Mouse (Mus musculus) stomach, embryonic 15.5 days (tissue): Measurements from ENCODE around the gene Wscd2. TPM values are rescaled to one million over a fixed set of nuclear protein-coding genes. Genes with fewer than 3 reads are reported as not detected.

Experiments
- ATAC-seq: fragments of 200-750 bp; cut with Nextera tagmentation; 2 replicates; pipeline ENCODE4 v1.8.0; 2017; ENCODE audit warnings: low read depth, moderate number of reproducible peaks, moderate TSS enrichment; ENCODE audit not compliant: insufficient read depth, low FRiP score
- H3K27ac ChIP-seq: fragments of 300-500 bp; sonication (generic); 2 replicates; pipeline ENCODE4 v1.5.1; 2015; ENCODE audit warnings: mild to moderate bottlenecking, inconsistent platforms
- H3K27me3 ChIP-seq: fragments of 300-500 bp; sonication (generic); replicated peaks from 2 replicates; pipeline ENCODE4 v1.6.1; 2015; ENCODE audit warnings: inconsistent platforms
- H3K36me3 ChIP-seq: fragments of 300-500 bp; sonication (generic); 2 replicates; pipeline ENCODE4 v1.6.1; 2015; ENCODE audit warnings: inconsistent platforms
- H3K4me1 ChIP-seq: fragments of 300-500 bp; sonication (generic); 2 replicates; pipeline ENCODE4 v1.6.1; 2015; ENCODE audit warnings: inconsistent platforms
- H3K4me2 ChIP-seq: fragments of 300-500 bp; sonication (generic); 2 replicates; pipeline ENCODE4 v1.6.1; 2015; ENCODE audit warnings: mild to moderate bottlenecking, inconsistent platforms
- H3K4me3 ChIP-seq: fragments of 300-500 bp; sonication (generic); replicated peaks from 2 replicates; pipeline ENCODE4 v1.5.1; 2015; ENCODE audit warnings: inconsistent platforms
- H3K9ac ChIP-seq: fragments of 300-500 bp; sonication (generic); 2 replicates; pipeline ENCODE4 v1.6.1; 2015; ENCODE audit warnings: inconsistent platforms
- H3K9me3 ChIP-seq: fragments of 300-500 bp; sonication (generic); 2 replicates; pipeline ENCODE4 v1.6.1; 2016; ENCODE audit warnings: inconsistent platforms
- WGBS: fragments of 180-500 bp; shearing (Covaris S2); methylation state at CpG from one replicate; pipeline ENCODE4 v1.1.7; 2015; 5-methylcytosine and 5-hydroxymethylcytosine counted together
- polyA plus RNA-seq: library from polyadenylated mRNA; unstranded; fragments of >200 nt; fragmentation: Nextera tagmentation; extraction: Ambion mirVana; gene quantifications from 2 replicates; pipeline ENCODE4 v1.2.1, GENCODE M21; 2015

Gene Wscd2
- 6.5 and 7.5 TPM in 2 replicates for polyA plus RNA-seq

- 54% methylated on average over 6 of the region's 6 CpGs for WGBS
These were observed at the start of gene Wscd2 for GRCm38 (mm10) chr5:113490033-113490432. Gene Wscd2, plus strand, starts transcription at chr5:113490333.

DNA sequence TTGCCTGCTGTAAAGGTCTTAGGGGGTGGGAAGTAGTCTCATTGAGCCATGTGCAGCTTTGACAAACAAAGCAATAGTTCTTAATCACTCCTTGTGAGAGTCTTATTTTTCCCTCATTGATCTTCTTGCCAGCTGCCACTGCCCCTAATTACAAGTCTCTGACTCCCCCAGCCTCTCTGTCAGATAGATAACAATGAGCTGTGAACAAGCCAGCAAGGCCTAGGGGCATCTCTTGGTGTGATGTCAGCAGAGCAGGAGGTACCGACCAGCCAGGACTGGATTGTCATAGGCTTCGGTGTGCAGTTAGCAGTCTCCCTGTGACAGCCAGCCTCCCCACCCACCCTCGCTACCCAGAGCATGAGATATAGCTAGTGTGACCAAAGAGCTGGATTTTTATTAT lies 48.0 kb upstream of the Wscd2 start:
- 59% methylated on average over 3 of the region's 3 CpGs for WGBS
- ATAC-seq: no peak

More at GRCm38 (mm10) chr5:113490033-113490432, at the start of gene Wscd2:
- Histone ChIP-seq H3K4me1 (0 out of 2 replicates have a peak, but pooled peaks cover 6% of the 10 kb centered on the region), H3K36me3 (no peaks in the 10 kb centered on the region), H3K27ac (peak within 1 kb of the TSS; percentile 26; the same call in 1 of the 2 replicates), H3K4me2 (peak within 1 kb of the TSS; percentile 59), H3K9ac (peak within 1 kb of the TSS; percentile 41), H3K9me3 (no peaks in the 10 kb centered on the region), H3K4me3 (peak within 1 kb of the TSS; percentile 52), H3K27me3 (peaks cover 12% of the 10 kb centered on the region)
- ATAC-seq: no peak

GRCm38 (mm10) chr5:113448023-113448734 lies 42.0 kb upstream of the Wscd2 start:
- Histone ChIP-seq H3K27me3 (no peaks in the 10 kb centered on the region), H3K4me3 (no peak overlapping the region), H3K4me2 (no peak overlapping the region), H3K4me1 (no peaks in the 10 kb centered on the region), H3K36me3 (no peaks in the 10 kb centered on the region), H3K9ac (no peak overlapping the region), H3K9me3 (no peaks in the 10 kb centered on the region), H3K27ac (no peak overlapping the region)
- 45% methylated on average over 9 of the region's 9 CpGs for WGBS
- no peak for ATAC-seq

More for the DNA sequence above, 48.0 kb upstream of the Wscd2 start:
- Histone ChIP-seq H3K4me2 (no peak overlapping the region), H3K4me3 (no peak overlapping the region), H3K27me3 (no peaks in the 10 kb centered on the region), H3K36me3 (no peaks in the 10 kb centered on the region), H3K9ac (no peak overlapping the region), H3K4me1 (no peaks in the 10 kb centered on the region), H3K27ac (no peak overlapping the region), H3K9me3 (no peaks in the 10 kb centered on the region)

DNA sequence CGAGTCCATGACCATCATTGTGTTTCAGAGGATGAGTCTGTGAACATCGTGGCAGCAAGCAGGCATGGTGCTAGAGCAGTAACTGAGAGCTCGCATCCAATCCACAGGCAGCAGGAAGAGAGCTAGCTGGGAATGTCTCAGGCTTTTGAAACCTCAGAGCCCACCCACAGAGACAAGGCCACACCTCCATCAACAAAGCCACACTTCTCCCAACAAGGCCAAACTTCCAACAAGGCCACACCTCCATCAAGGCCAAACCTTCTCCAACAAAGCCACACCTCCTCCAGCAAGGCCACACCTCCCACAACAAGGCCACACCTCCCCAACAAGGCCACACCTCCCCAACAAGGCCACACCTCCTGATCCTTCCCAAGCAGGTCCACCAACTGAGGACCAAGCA lies 40.8 kb upstream of the Wscd2 start:
- no peak for ATAC-seq
- H3K27ac ChIP-seq: no peak overlapping the region

DNA sequence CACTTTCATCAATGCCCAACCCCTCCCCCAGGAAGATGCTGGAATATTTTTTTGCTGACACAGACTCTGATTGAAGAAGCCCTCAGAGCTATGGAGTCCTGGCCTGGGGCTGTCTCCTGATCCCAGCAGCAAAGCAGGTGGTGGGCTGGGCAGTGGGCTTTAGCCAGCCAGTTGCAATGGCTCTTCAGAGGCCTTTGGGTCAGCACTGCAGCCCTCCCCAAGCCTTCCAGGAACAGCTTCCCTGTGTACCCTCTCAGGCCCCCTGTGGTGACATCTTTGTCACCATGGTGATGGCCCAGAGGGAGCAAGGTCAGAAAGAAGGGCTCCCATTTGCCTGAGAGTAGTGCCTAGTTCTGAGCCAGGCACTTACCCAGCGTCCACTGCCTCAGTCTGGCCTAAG lies 37.4 kb upstream of the Wscd2 start:
- no peak overlapping the region for H3K9ac ChIP-seq
- H3K36me3 ChIP-seq: no peaks in the 10 kb centered on the region
- no peak overlapping the region for H3K4me3 ChIP-seq
- ATAC-seq: no peak
- no peaks in the 10 kb centered on the region for H3K4me1 ChIP-seq
- WGBS: 18% methylated on average over 1 of the region's 1 CpGs
- no peak overlapping the region for H3K27ac ChIP-seq
- H3K9me3 ChIP-seq: no peaks in the 10 kb centered on the region
- no peak overlapping the region for H3K4me2 ChIP-seq
- H3K27me3 ChIP-seq: no peaks in the 10 kb centered on the region

More for the DNA sequence above, 40.8 kb upstream of the Wscd2 start:
- no peaks in the 10 kb centered on the region for H3K4me1 ChIP-seq
- no peaks in the 10 kb centered on the region for H3K36me3 ChIP-seq
- no peak overlapping the region for H3K9ac ChIP-seq
- H3K9me3 ChIP-seq: no peaks in the 10 kb centered on the region
- no peak overlapping the region for H3K4me2 ChIP-seq
- 74% methylated on average over 3 of the region's 3 CpGs for WGBS
- H3K4me3 ChIP-seq: no peak overlapping the region
- H3K27me3 ChIP-seq: no peaks in the 10 kb centered on the region

- H3K4me2 ChIP-seq: no peak overlapping the region
- H3K27me3 ChIP-seq: no peaks in the 10 kb centered on the region
- whole genome bisulfite sequencing: 10% methylated on average over 4 of the region's 4 CpGs
- H3K27ac ChIP-seq: no peak overlapping the region
- no peak overlapping the region for H3K9ac ChIP-seq
- no peaks in the 10 kb centered on the region for H3K36me3 ChIP-seq
- no peak overlapping the region for H3K4me3 ChIP-seq
- no peaks in the 10 kb centered on the region for H3K9me3 ChIP-seq
- H3K4me1 ChIP-seq: no peaks in the 10 kb centered on the region
- ATAC-seq: no peak
These were observed 36.8 kb upstream of the Wscd2 start for GRCm38 (mm10) chr5:113453356-113453755.

DNA sequence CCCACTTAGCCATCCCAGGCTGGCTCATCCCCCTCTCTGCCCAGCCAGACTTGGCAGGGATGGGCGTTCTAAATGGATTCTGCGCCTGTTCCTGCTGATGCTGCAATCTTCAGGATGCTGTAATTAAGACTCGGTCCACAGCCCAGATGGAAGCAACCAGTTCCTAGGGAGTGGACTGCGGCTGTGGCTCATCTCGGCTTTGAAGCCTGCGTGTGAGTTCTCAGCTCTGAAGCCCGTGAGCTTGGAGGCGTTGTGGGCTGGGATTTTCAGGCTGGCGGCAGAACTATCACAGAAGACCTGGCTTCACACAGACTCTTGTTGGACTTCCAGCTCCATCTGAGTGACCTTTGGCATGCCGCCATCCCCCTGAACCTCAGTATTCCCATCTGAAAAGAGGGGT lies 34.1 kb upstream of the Wscd2 start:
- Histone ChIP-seq H3K36me3 (no peaks in the 10 kb centered on the region), H3K4me3 (no peak overlapping the region), H3K27me3 (no peaks in the 10 kb centered on the region; the same call in 1 of the 2 replicates), H3K4me1 (no peaks in the 10 kb centered on the region), H3K4me2 (no peak overlapping the region), H3K27ac (no peak overlapping the region), H3K9ac (no peak overlapping the region), H3K9me3 (no peaks in the 10 kb centered on the region)
- WGBS: 85% methylated on average over 10 of the region's 10 CpGs
- no peak for ATAC-seq

GRCm38 (mm10) chr5:113456756-113457155 lies 33.4 kb upstream of the Wscd2 start:
- no peak overlapping the region for H3K9ac ChIP-seq
- peaks cover 4% of the 10 kb centered on the region; the same call in 1 of the 2 replicates for H3K27me3 ChIP-seq
- H3K4me3 ChIP-seq: no peak overlapping the region
- no peak for ATAC-seq
- no peak overlapping the region for H3K4me2 ChIP-seq
- WGBS: 82% methylated on average over 4 of the region's 4 CpGs
- no peaks in the 10 kb centered on the region for H3K9me3 ChIP-seq
- no peaks in the 10 kb centered on the region for H3K36me3 ChIP-seq
- H3K27ac ChIP-seq: no peak overlapping the region
- H3K4me1 ChIP-seq: no peaks in the 10 kb centered on the region

DNA sequence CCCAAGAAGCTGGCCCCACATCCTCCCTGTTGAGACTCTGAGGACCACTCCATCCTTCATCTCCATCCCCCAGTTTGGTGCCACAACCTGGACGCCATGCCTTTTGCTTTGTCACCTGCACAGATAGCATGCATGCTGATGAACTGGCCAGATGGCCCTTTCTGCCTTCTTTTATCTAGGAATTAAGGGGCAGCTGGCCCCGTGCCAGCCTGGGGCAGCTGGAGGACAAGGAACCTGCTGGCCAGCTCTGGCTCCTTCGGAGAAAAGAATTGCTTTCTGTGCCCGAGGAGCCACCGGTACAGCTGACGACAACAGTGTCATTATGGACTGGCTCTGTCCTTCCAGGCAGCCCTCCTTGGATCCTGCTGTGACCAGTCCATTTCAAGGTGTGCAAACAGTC lies 32.9 kb upstream of the Wscd2 start:
- no peak overlapping the region for H3K4me2 ChIP-seq
- no peak overlapping the region for H3K9ac ChIP-seq
- H3K4me3 ChIP-seq: no peak overlapping the region
- H3K9me3 ChIP-seq: no peaks in the 10 kb centered on the region
- WGBS: 74% methylated on average over 6 of the region's 6 CpGs
- no peak overlapping the region for H3K27ac ChIP-seq
- no peaks in the 10 kb centered on the region for H3K4me1 ChIP-seq
- no peak for ATAC-seq
- peaks cover 8% of the 10 kb centered on the region for H3K27me3 ChIP-seq
- no peaks in the 10 kb centered on the region for H3K36me3 ChIP-seq

DNA sequence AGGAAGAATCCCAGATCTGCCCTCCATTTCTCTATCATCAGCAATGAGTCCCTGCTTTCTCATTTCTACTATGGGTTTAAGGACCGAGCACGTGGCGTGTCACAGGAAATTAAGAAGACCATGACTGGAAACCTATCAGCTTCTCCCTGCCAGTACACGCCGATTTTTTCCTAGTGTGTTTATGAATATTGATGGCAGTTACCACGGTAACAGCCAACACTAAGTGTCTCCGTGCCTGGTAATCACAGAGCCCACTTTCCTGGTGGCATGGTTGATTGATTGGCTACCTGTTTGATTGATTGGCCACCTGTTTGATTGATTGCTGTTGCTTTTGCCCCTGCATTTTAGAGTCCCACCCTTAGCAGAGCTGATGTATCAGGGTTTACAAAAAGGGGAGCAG lies 30.2 kb upstream of the Wscd2 start:
- Histone ChIP-seq H3K27ac (no peak overlapping the region), H3K9me3 (no peaks in the 10 kb centered on the region), H3K4me2 (no peak overlapping the region), H3K27me3 (peaks cover 17% of the 10 kb centered on the region), H3K9ac (no peak overlapping the region), H3K36me3 (no peaks in the 10 kb centered on the region), H3K4me1 (0 out of 2 replicates have a peak, but pooled peaks cover 2% of the 10 kb centered on the region), H3K4me3 (no peak overlapping the region)
- 51% methylated on average over 7 of the region's 7 CpGs for WGBS
- no peak for ATAC-seq

DNA sequence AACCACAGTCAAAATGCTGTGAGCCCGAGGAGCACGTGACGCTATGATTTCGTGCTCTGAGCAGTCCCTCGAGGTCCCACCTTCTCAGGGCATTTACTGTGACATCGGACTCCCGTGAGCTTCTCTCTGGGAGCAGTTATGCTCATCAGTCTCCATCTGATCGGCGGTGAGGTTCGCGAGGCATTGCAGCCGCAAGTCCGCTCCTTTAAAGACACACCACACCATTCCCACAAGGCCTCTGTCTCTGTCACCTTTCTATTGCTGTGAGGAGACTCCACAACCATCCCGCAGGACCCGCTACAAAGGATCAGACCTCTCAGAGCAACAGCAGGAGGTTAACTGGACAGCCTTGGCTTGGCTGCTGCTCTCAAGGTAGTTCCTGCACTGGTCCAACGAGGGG lies 28.6 kb upstream of the Wscd2 start:
- WGBS: 17% methylated on average over 16 of the region's 16 CpGs
- H3K4me1 ChIP-seq: 0 out of 2 replicates have a peak, but pooled peaks cover 2% of the 10 kb centered on the region
- no peak overlapping the region for H3K9ac ChIP-seq
- H3K27me3 ChIP-seq: peaks cover 17% of the 10 kb centered on the region
- no peaks in the 10 kb centered on the region for H3K9me3 ChIP-seq
- no peak overlapping the region for H3K27ac ChIP-seq
- no peak overlapping the region for H3K4me2 ChIP-seq
- no peak overlapping the region for H3K4me3 ChIP-seq
- H3K36me3 ChIP-seq: no peaks in the 10 kb centered on the region
- ATAC-seq: no peak

- Histone ChIP-seq H3K36me3 (no peaks in the 10 kb centered on the region), H3K4me1 (0 out of 2 replicates have a peak, but pooled peaks cover 2% of the 10 kb centered on the region), H3K4me3 (no peak overlapping the region), H3K4me2 (no peak overlapping the region), H3K9ac (no peak overlapping the region), H3K27me3 (peaks cover 17% of the 10 kb centered on the region), H3K27ac (no peak overlapping the region), H3K9me3 (no peaks in the 10 kb centered on the region)
- WGBS: 56% methylated on average over 21 of the region's 21 CpGs
- no peak for ATAC-seq
These were observed 28.0 kb upstream of the Wscd2 start for GRCm38 (mm10) chr5:113461998-113462625.
